Mouse (Mus musculus) splenic B cell, adult 2 months (primary cell): ENCODE data around the gene Mgp.
"Not testable (repeated sequence)": the region's sequence is repeated elsewhere in the genome, so short reads cannot be mapped to it uniquely, and the experiment has no call there.

Experiments
- DNase-seq: peaks from one replicate; pipeline ENCODE4 v3.0.0-alpha.2; 2011; ENCODE audit warnings: low read depth, low spot score
- H3K27me3 ChIP-seq: 2 replicates; pipeline ENCODE4 v1.6.1; 2012; ENCODE audit warnings: mild to moderate bottlenecking, low read length, moderate library complexity, mixed read lengths; ENCODE audit not compliant: control insufficient read depth, poor library complexity, insufficient read depth, severe bottlenecking
- H3K36me3 ChIP-seq: 2 replicates; pipeline ENCODE4 v1.6.1; 2012; ENCODE audit warnings: mild to moderate bottlenecking, low read length, moderate library complexity, mixed read lengths; ENCODE audit not compliant: control insufficient read depth, poor library complexity, insufficient read depth, severe bottlenecking

The Mgp gene

GRCm38 (mm10) chr6:136906283-136906936, 30.8 kb upstream of the Mgp start:
- Histone ChIP-seq H3K27me3 (no peaks in the 10 kb centered on the region), H3K36me3 (peaks cover 26% of the 10 kb centered on the region)
- no peak for DNase-seq

- peaks cover 10% of the 10 kb centered on the region; the same call in 1 of the 2 replicates for H3K36me3 ChIP-seq
- no peaks in the 10 kb centered on the region for H3K27me3 ChIP-seq
- DNase-seq, result no peak
Observed at GRCm38 (mm10) chr6:136903885-136904470, 28.4 kb upstream of the Mgp start.

- no peak for DNase-seq
- H3K27me3 ChIP-seq, result no peaks in the 10 kb centered on the region
Observed at GRCm38 (mm10) chr6:136902527-136902926, 26.9 kb upstream of the Mgp start.

GRCm38 (mm10) chr6:136901010-136901409, 25.4 kb upstream of the Mgp start:
- peaks cover 3% of the 10 kb centered on the region; the same call in 1 of the 2 replicates for H3K36me3 ChIP-seq
- no peaks in the 10 kb centered on the region for H3K27me3 ChIP-seq
- DNase-seq, result no peak

More at GRCm38 (mm10) chr6:136902527-136902926, 26.9 kb upstream of the Mgp start:
- peaks cover 7% of the 10 kb centered on the region; the same call in 1 of the 2 replicates for H3K36me3 ChIP-seq

- Histone ChIP-seq H3K27me3 (no peaks in the 10 kb centered on the region), H3K36me3 (no peaks in the 10 kb centered on the region; the same call in 1 of the 2 replicates)
- no peak for DNase-seq
Observed at GRCm38 (mm10) chr6:136900369-136901009, 24.9 kb upstream of the Mgp start.

- H3K36me3 ChIP-seq, result no peaks in the 10 kb centered on the region
- H3K27me3 ChIP-seq, result no peaks in the 10 kb centered on the region
- DNase-seq, result peak; percentile 35
Observed at GRCm38 (mm10) chr6:136898954-136899353, 23.3 kb upstream of the Mgp start.

GRCm38 (mm10) chr6:136898222-136898621, 22.6 kb upstream of the Mgp start:
- DNase-seq, result no peak
- H3K36me3 ChIP-seq, result no peaks in the 10 kb centered on the region
- H3K27me3 ChIP-seq, result no peaks in the 10 kb centered on the region

GRCm38 (mm10) chr6:136897789-136898188, 22.2 kb upstream of the Mgp start:
- no peak for DNase-seq
- Histone ChIP-seq H3K27me3 (no peaks in the 10 kb centered on the region), H3K36me3 (no peaks in the 10 kb centered on the region)

- no peaks in the 10 kb centered on the region for H3K36me3 ChIP-seq
- no peak for DNase-seq
Observed at GRCm38 (mm10) chr6:136894532-136895339, 19.1 kb upstream of the Mgp start.

GRCm38 (mm10) chr6:136892002-136892401, 16.4 kb upstream of the Mgp start:
- no peaks in the 10 kb centered on the region for H3K36me3 ChIP-seq
- H3K27me3 ChIP-seq, result no peaks in the 10 kb centered on the region
- no peak for DNase-seq

More at GRCm38 (mm10) chr6:136894532-136895339, 19.1 kb upstream of the Mgp start:
- no peaks in the 10 kb centered on the region for H3K27me3 ChIP-seq

GRCm38 (mm10) chr6:136889554-136889953, 13.9 kb upstream of the Mgp start:
- Histone ChIP-seq H3K27me3 (no peaks in the 10 kb centered on the region), H3K36me3 (no peaks in the 10 kb centered on the region)
- no peak for DNase-seq

GRCm38 (mm10) chr6:136889067-136889466, 13.4 kb upstream of the Mgp start:
- Histone ChIP-seq H3K36me3 (no peaks in the 10 kb centered on the region), H3K27me3 (no peaks in the 10 kb centered on the region)
- no peak for DNase-seq

GRCm38 (mm10) chr6:136887854-136888253, 12.2 kb upstream of the Mgp start:
- Histone ChIP-seq H3K27me3 (no peaks in the 10 kb centered on the region), H3K36me3 (no peaks in the 10 kb centered on the region)
- DNase-seq, result no peak

GRCm38 (mm10) chr6:136884766-136885165, 9.1 kb upstream of the Mgp start:
- H3K36me3 ChIP-seq, DNase-seq, H3K27me3 ChIP-seq: not testable (repeated sequence)
